Mouse (Mus musculus) liver, adult 2 months (tissue): Measurements from ENCODE around the gene Zmym2.

Experiments
- CTCF ChIP-seq: fragments of 200-500 bp; IDR thresholded peaks from 2 replicates; pipeline ENCODE4 v1.5.1; 2011; ENCODE audit warnings: low read depth, low read length, control low read depth
- POLR2A ChIP-seq: fragments of 200-500 bp; IDR thresholded peaks from 2 replicates; pipeline ENCODE4 v1.6.1; 2011; ENCODE audit warnings: low read length, control low read depth; ENCODE audit not compliant: insufficient read depth; ENCODE audit errors: extremely low read depth

- no peak for TF ChIP-seq CTCF
- no peak for TF ChIP-seq POLR2A
Observed at GRCm38 (mm10) chr14:56978045-56978655, 91.7 kb downstream of the Zmym2 start.
